ENCODE assay signal across 9 mouse cellular contexts in genomic region chr2:140427283-140427682, GRCm38 (mm10). TPM values are rescaled to one million over a fixed set of nuclear protein-coding genes. Genes with fewer than 3 reads are reported as not detected.
DNase-seq lines count a peak whose midpoint lies in the region; ATAC-seq and TF ChIP-seq lines count a peak whose summit lies in the region.
"Had no signal": no experiment of that assay in that cellular context is flagged by ENCODE, and none has a peak within 500 bp of the region (broad histone marks: within the 10 kb centered on the region; RNA-seq: fewer than 3 reads in every experiment).

No protein-coding gene starts in this region.

- WGBS in midbrain, postnatal 0 days, result 16% methylated on average over 4 of the region's 4 CpGs

- H3K36me3 ChIP-seq in midbrain, postnatal 0 days (ENCODE audit: insufficient read depth, low read length), result no peaks in the 10 kb centered on the region

- H3K4me1 ChIP-seq in midbrain, postnatal 0 days (ENCODE audit: insufficient read depth, low read length), result no peaks in the 10 kb centered on the region

- DNase-seq in left cerebral cortex, adult 11 months (ENCODE audit: low spot score), result peak; percentile 37
- DNase-seq in left cerebral cortex, adult 8-10 months (ENCODE audit: low spot score in 2 of 2), result no peak
- peak; percentile 3 for DNase-seq in WW6 (ENCODE audit: low read depth, low spot score)
- DNase-seq in embryo, embryonic 9.5 days (ENCODE audit: extremely low spot score), result peak; percentile 40
- peak; percentile 21 for DNase-seq in kidney, postnatal 14 days
- DNase-seq in midbrain, postnatal 0 days (ENCODE audit: low spot score), result peak; percentile 70
- DNase-seq in urinary bladder, postnatal 25 days (ENCODE audit: low spot score), result no peak
- no peak for DNase-seq in B cell, adult 2 months

- H3K9ac ChIP-seq in midbrain, postnatal 0 days (replicated peaks; ENCODE audit: low read length, poor library complexity, severe bottlenecking), result no peak overlapping the region

- TF ChIP-seq CTCF in midbrain, postnatal 0 days (IDR thresholded peaks at IDR 0.05), result peak; percentile 80

- H3K27me3 ChIP-seq in midbrain, postnatal 0 days (ENCODE audit: insufficient read depth, low read length), result no peaks in the 10 kb centered on the region

- no peak overlapping the region for H3K27ac ChIP-seq in midbrain, postnatal 0 days (ENCODE audit: low read depth, low read length)
- H3K27ac ChIP-seq: macrophage had no signal

- no peak overlapping the region for H3K4me3 ChIP-seq in midbrain, postnatal 0 days (ENCODE audit: low read depth, low read length)

- no peaks in the 10 kb centered on the region for H3K9me3 ChIP-seq in midbrain, postnatal 0 days (ENCODE audit: low read length)

- no peak overlapping the region for H3K4me2 ChIP-seq in midbrain, postnatal 0 days (ENCODE audit: low read depth, low read length, poor library complexity, severe bottlenecking)

- ATAC-seq in midbrain, postnatal 0 days (ENCODE audit: low FRiP score), result no peak

RNA-seq across cellular contexts. Expression of gene Macrod2, which starts 32.2 kb away (rescaled TPM):
- total RNA-seq in left cerebral cortex, adult 8-10 months (2022), result 10 to 100 TPM; 48.9 to 57.5 (median 51.2) TPM
- 35.8 and 37.3 TPM in 2 replicates for total RNA-seq in midbrain, postnatal 0 days (2014; rRNA removed)
- polyA plus RNA-seq in midbrain, postnatal 0 days (2015; fragmentation: Nextera tagmentation; extraction: Ambion mirVana), result 53.9 and 67.2 TPM in 2 replicates

RNA-seq across cellular contexts. Expression of gene Sel1l2, which starts 37.8 kb away (rescaled TPM):
- total RNA-seq in left cerebral cortex, adult 8-10 months (2022), result not detected
- not detected in 2 replicates for total RNA-seq in midbrain, postnatal 0 days (2014; rRNA removed)
- polyA plus RNA-seq in midbrain, postnatal 0 days (2015; fragmentation: Nextera tagmentation; extraction: Ambion mirVana), result not detected in 2 replicates
- polyA plus RNA-seq: macrophage had no signal

Comparison
In these comparisons a context has a peak if more than half of its experiments do, and no peak if none do; other contexts are left out.
1. DNase-seq: peak in left cerebral cortex, adult 11 months (single experiment), WW6 (single experiment), embryo, embryonic 9.5 days (single experiment), kidney, postnatal 14 days (single experiment) and midbrain, postnatal 0 days (single experiment); none in left cerebral cortex, adult 8-10 months (0 of 2), urinary bladder, postnatal 25 days (single experiment) and B cell, adult 2 months (0 of 2).